Mouse (Mus musculus): ENCODE data around the gene Doc2a. TPM values are rescaled to one million over a fixed set of nuclear protein-coding genes. Genes with fewer than 3 reads are reported as not detected.

Gene Doc2a
- 10 to 100 TPM; 17.6 to 20.0 (median 18.7) TPM for total RNA-seq (2022)

- no peak for DNase-seq (ENCODE audit: low spot score in 2 of 2)
Observed at GRCm38 (mm10) chr7:126847116-126847420, at the start of gene Doc2a. Gene Doc2a, plus strand, starts transcription at chr7:126847416.

- no peak for DNase-seq (ENCODE audit: low spot score in 2 of 2)
Observed at GRCm38 (mm10) chr7:126798127-126799049, 48.8 kb upstream of the Doc2a start.

- DNase-seq (ENCODE audit: low spot score in 2 of 2): peak; percentile 97 to 98
Observed at GRCm38 (mm10) chr7:126799050-126799467, 48.2 kb upstream of the Doc2a start.

- DNase-seq (ENCODE audit: low spot score in 2 of 2): peak in 1 of 2 experiments; percentile 87
Observed at GRCm38 (mm10) chr7:126799468-126800268, 47.5 kb upstream of the Doc2a start.

- no peak for DNase-seq (ENCODE audit: low spot score in 2 of 2)
Observed at GRCm38 (mm10) chr7:126800269-126801056, 46.8 kb upstream of the Doc2a start.

- DNase-seq (ENCODE audit: low spot score in 2 of 2): no peak
Observed at GRCm38 (mm10) chr7:126801057-126801422, 46.2 kb upstream of the Doc2a start.

GRCm38 (mm10) chr7:126802134-126802889 lies 44.9 kb upstream of the Doc2a start:
- DNase-seq (ENCODE audit: low spot score in 2 of 2): no peak

GRCm38 (mm10) chr7:126803181-126803580 lies 44.0 kb upstream of the Doc2a start:
- DNase-seq (ENCODE audit: low spot score in 2 of 2): no peak

GRCm38 (mm10) chr7:126803751-126804150 lies 43.5 kb upstream of the Doc2a start:
- no peak for DNase-seq (ENCODE audit: low spot score in 2 of 2)

- no peak for DNase-seq (ENCODE audit: low spot score in 2 of 2)
Observed at GRCm38 (mm10) chr7:126806956-126807355, 40.3 kb upstream of the Doc2a start.

GRCm38 (mm10) chr7:126807405-126807804 lies 39.8 kb upstream of the Doc2a start:
- no peak for DNase-seq (ENCODE audit: low spot score in 2 of 2)

GRCm38 (mm10) chr7:126808703-126809455 lies 38.3 kb upstream of the Doc2a start:
- peak; percentile 88 to 93 for DNase-seq (ENCODE audit: low spot score in 2 of 2)

GRCm38 (mm10) chr7:126809723-126810369 lies 37.4 kb upstream of the Doc2a start:
- DNase-seq (ENCODE audit: low spot score in 2 of 2): no peak

- DNase-seq (ENCODE audit: low spot score in 2 of 2): no peak
Observed at GRCm38 (mm10) chr7:126815726-126816222, 31.4 kb upstream of the Doc2a start.

GRCm38 (mm10) chr7:126816494-126816893 lies 30.7 kb upstream of the Doc2a start:
- no peak for DNase-seq (ENCODE audit: low spot score in 2 of 2)

- no peak for DNase-seq (ENCODE audit: low spot score in 2 of 2)
Observed at GRCm38 (mm10) chr7:126817595-126817994, 29.6 kb upstream of the Doc2a start.

- no peak for DNase-seq (ENCODE audit: low spot score in 2 of 2)
Observed at GRCm38 (mm10) chr7:126818818-126819217, 28.4 kb upstream of the Doc2a start.

GRCm38 (mm10) chr7:126821835-126822511 lies 25.2 kb upstream of the Doc2a start:
- peak in 1 of 2 experiments; percentile 76 for DNase-seq (ENCODE audit: low spot score in 2 of 2)

GRCm38 (mm10) chr7:126822741-126823140 lies 24.5 kb upstream of the Doc2a start:
- DNase-seq (ENCODE audit: low spot score in 2 of 2): no peak

Measured in layer of hippocampus, adult 8-10 months (tissue).